ENCODE assay signal across 10 mouse cellular contexts in the genomic region with DNA sequence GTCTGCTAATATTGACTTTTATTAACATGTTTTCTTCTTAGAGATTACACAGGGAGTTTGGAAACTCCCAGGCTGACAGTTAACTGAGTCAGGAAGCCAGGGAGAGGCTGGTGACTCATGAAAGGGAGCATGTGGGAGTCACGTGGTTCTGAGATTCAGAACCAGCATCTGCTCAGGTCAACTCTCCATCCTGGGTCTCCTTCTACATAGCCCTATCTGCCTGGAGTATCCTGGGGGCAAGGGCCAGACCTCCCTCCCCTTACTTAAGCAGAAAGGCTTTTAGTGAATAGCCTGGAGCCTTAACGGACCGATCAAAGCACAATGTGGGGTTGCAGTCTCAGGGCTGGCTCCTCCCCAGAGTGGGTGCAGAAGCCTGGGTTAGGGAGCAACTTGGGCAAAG. TPM values are rescaled to one million over a fixed set of nuclear protein-coding genes. Genes with fewer than 3 reads are reported as not detected.
DNase-seq lines count a peak whose midpoint lies in the region; ATAC-seq lines count a peak whose summit lies in the region.
"Had no signal": no experiment of that assay in that cellular context is flagged by ENCODE, and none has a peak within 500 bp of the region (broad histone marks: within the 10 kb centered on the region; RNA-seq: fewer than 3 reads in every experiment).

No protein-coding gene starts in this region.

- WGBS in kidney, embryonic 15.5 days: 26% methylated on average over 3 of the region's 3 CpGs

- peak; percentile 8 to 21 for DNase-seq in lung, adult 18-20 months
- DNase-seq in lung, postnatal 14 days: no peak
- DNase-seq in Muller cell, postnatal 12 days (ENCODE audit: inconsistent ontology term): peak; percentile 45
- DNase-seq in brain, adult 2 months (ENCODE audit: low read depth, low spot score): peak; percentile 93
- peak; percentile 45 to 54 for DNase-seq in layer of hippocampus, postnatal 36 days
- DNase-seq: heart, adult 2 months had no signal

- H3K27ac ChIP-seq in kidney, embryonic 15.5 days: no peak overlapping the region
- H3K27ac ChIP-seq: heart, adult 2 months; kidney, postnatal 0 days; liver, embryonic 15.5 days had no signal

- no peak overlapping the region for H3K9ac ChIP-seq in kidney, embryonic 15.5 days
- H3K9ac ChIP-seq: liver, embryonic 15.5 days had no signal

- no peaks in the 10 kb centered on the region for H3K9me3 ChIP-seq in kidney, embryonic 15.5 days (replicated peaks)
- H3K9me3 ChIP-seq: liver, embryonic 15.5 days had no signal

- H3K27me3 ChIP-seq in kidney, embryonic 15.5 days: peaks cover 17% of the 10 kb centered on the region
- H3K27me3 ChIP-seq: liver, embryonic 15.5 days had no signal

- H3K4me3 ChIP-seq in kidney, embryonic 15.5 days (replicated peaks): no peak overlapping the region
- H3K4me3 ChIP-seq: heart, adult 2 months; liver, embryonic 15.5 days had no signal

- H3K36me3 ChIP-seq in kidney, embryonic 15.5 days: no peaks in the 10 kb centered on the region
- H3K36me3 ChIP-seq: liver, embryonic 15.5 days had no signal

- H3K4me1 ChIP-seq in kidney, embryonic 15.5 days: peaks cover 37% of the 10 kb centered on the region

- ATAC-seq in inflammation-experienced regulatory T-cells, adult 6 months: no peak
- no peak for ATAC-seq in kidney, embryonic 15.5 days (replicated peaks; ENCODE audit: low FRiP score)

- H3K4me2 ChIP-seq in kidney, embryonic 15.5 days: no peak overlapping the region
- H3K4me2 ChIP-seq: liver, embryonic 15.5 days had no signal

RNA-seq across cellular contexts. Expression of gene Kcnj11, which starts 30.7 kb away (rescaled TPM):
- 10 to 100 TPM; 35.3 to 36.9 TPM for total RNA-seq in layer of hippocampus, postnatal 36 days (2021)
- polyA plus RNA-seq in inflammation-experienced regulatory T-cells, adult 6 months (2017; shearing (Covaris generic)): not detected
- 0.21 and 0.37 TPM in 2 replicates for polyA plus RNA-seq in kidney, embryonic 15.5 days (2015; fragmentation: Nextera tagmentation; extraction: Ambion mirVana)

RNA-seq across cellular contexts. Expression of gene Abcc8, which starts 48.6 kb away (rescaled TPM):
- 10 to 100 TPM; 50.7 to 59.2 TPM for total RNA-seq in layer of hippocampus, postnatal 36 days (2021)
- polyA plus RNA-seq in inflammation-experienced regulatory T-cells, adult 6 months (2017; shearing (Covaris generic)): not detected
- polyA plus RNA-seq in kidney, embryonic 15.5 days (2015; fragmentation: Nextera tagmentation; extraction: Ambion mirVana): 2.2 and 2.3 TPM in 2 replicates
